27 mouse cellular contexts compared by ENCODE assay signal in genomic region chr4:120064696-120065095, GRCm38 (mm10). TPM values are rescaled to one million over a fixed set of nuclear protein-coding genes. Genes with fewer than 3 reads are reported as not detected.
DNase-seq lines count a peak whose midpoint lies in the region; TF ChIP-seq lines count a peak whose summit lies in the region.
"Had no signal": no experiment of that assay in that cellular context is flagged by ENCODE, and none has a peak within 500 bp of the region (broad histone marks: within the 10 kb centered on the region; RNA-seq: fewer than 3 reads in every experiment).

Gene AL607142.1 (plus strand): TSS chr4:120064996.

- TF ChIP-seq CTCF in left cerebral cortex, adult 2 months (IDR thresholded peaks at IDR 0.05) = no peak

- peak within 1 kb of the TSS; percentile 3; the same call in 1 of the 2 replicates for H3K27ac ChIP-seq in heart, embryonic 10.5 days
- H3K27ac ChIP-seq in left cerebral cortex, adult 2 months = peak within 1 kb of the TSS; percentile 55
- H3K27ac ChIP-seq: embryonic facial prominence, embryonic 10.5 days; embryonic facial prominence, embryonic 12.5 days; forebrain, embryonic 13.5 days; forebrain, embryonic 15.5 days had no signal

- H3K9me3 ChIP-seq in heart, embryonic 10.5 days = no peaks in the 10 kb centered on the region
- H3K9me3 ChIP-seq: embryonic facial prominence, embryonic 10.5 days; embryonic facial prominence, embryonic 12.5 days; forebrain, embryonic 13.5 days; forebrain, embryonic 15.5 days had no signal

- no peak for DNase-seq in heart, embryonic 10.5 days (ENCODE audit: low spot score)
- no peak for DNase-seq in heart, adult 8-10 months (ENCODE audit: low spot score)
- DNase-seq in left cerebral cortex, adult 2 months (ENCODE audit: extremely low spot score in 1 of 2, low spot score in 2 of 2) = no peak
- DNase-seq in left cerebral cortex, adult 18-20 months (ENCODE audit: low spot score in 2 of 2) = no peak
- DNase-seq: adrenal gland, adult 8-10 months; adrenal gland, postnatal 14 days; adrenal gland, postnatal 36 days; B cell, adult 2 months; cerebellum, adult 11-12 months; cerebellum, adult 2 months; cerebellum, adult 9-10 months; cerebellum, postnatal 10 days; cerebellum, postnatal 25 days had no signal

- no peak within 1 kb of the TSS for H3ac ChIP-seq in myocyte (ENCODE audit: control insufficient read depth, insufficient read length)

- peaks cover 16% of the 10 kb centered on the region for H3K4me1 ChIP-seq in heart, embryonic 10.5 days
- H3K4me1 ChIP-seq: embryonic facial prominence, embryonic 12.5 days; forebrain, embryonic 13.5 days; forebrain, embryonic 15.5 days had no signal

- no peaks in the 10 kb centered on the region for H3K36me3 ChIP-seq in heart, embryonic 10.5 days
- no peaks in the 10 kb centered on the region for H3K36me3 ChIP-seq in myocyte (ENCODE audit: control insufficient read depth, insufficient read depth)
- H3K36me3 ChIP-seq: embryonic facial prominence, embryonic 10.5 days; embryonic facial prominence, embryonic 12.5 days; forebrain, embryonic 15.5 days; G1E had no signal

- peak within 1 kb of the TSS; percentile 78 for H3K4me2 ChIP-seq in myocyte (ENCODE audit: low read depth)
- H3K4me2 ChIP-seq: embryonic facial prominence, embryonic 12.5 days; forebrain, embryonic 13.5 days; forebrain, embryonic 15.5 days had no signal

- WGBS in heart, embryonic 10.5 days = 86% methylated on average over 10 of the region's 10 CpGs

- no peak within 1 kb of the TSS for H3K4me3 ChIP-seq in heart, embryonic 10.5 days
- no peak within 1 kb of the TSS for H3K4me3 ChIP-seq in left cerebral cortex, adult 2 months
- H3K4me3 ChIP-seq in myocyte = no peak within 1 kb of the TSS
- H3K4me3 ChIP-seq: embryonic facial prominence, embryonic 10.5 days; embryonic facial prominence, embryonic 12.5 days; forebrain, embryonic 13.5 days; forebrain, embryonic 15.5 days had no signal

- intact Hi-C loops in left cerebral cortex, adult 2 months (cut with DNase I) = no loop called here

- no peak for TF ChIP-seq POLR2A in myocyte (IDR thresholded peaks at IDR 0.05; ENCODE audit: insufficient read length, low read depth)

- H3K79me2 ChIP-seq in myocyte (ENCODE audit: control insufficient read depth, insufficient read depth) = no peaks in the 10 kb centered on the region

- 0 out of 2 replicates have a peak, but pooled peaks cover 5% of the 10 kb centered on the region for H3K27me3 ChIP-seq in heart, embryonic 10.5 days (ENCODE audit: insufficient read depth, poor library complexity, severe bottlenecking)
- H3K27me3 ChIP-seq in myocyte (ENCODE audit: control insufficient read depth, insufficient read depth, insufficient read length) = no peaks in the 10 kb centered on the region
- H3K27me3 ChIP-seq: CH12.LX; forebrain, embryonic 13.5 days; forebrain, embryonic 15.5 days; Patski had no signal

TF ChIP-seq in myocyte, 11 proteins besides CTCF, POLR2A, EP300 and RAD21:
- no peak for TF ChIP-seq MYOG (IDR thresholded peaks at IDR 0.05; ENCODE audit: control insufficient read depth in 1 of 3, insufficient read depth in 1 of 3, insufficient read length in 2 of 3, low read depth in 2 of 3)
- no peak for TF ChIP-seq MAX (IDR thresholded peaks at IDR 0.05; ENCODE audit: low read depth)
- TF ChIP-seq POLR2AphosphoS2 (IDR thresholded peaks at IDR 0.05; ENCODE audit: insufficient read length, low read depth) = no peak
- TF ChIP-seq SRF (IDR thresholded peaks at IDR 0.05; ENCODE audit: control insufficient read depth, insufficient read length, low read depth) = no peak
- TF ChIP-seq CEBPB (IDR thresholded peaks at IDR 0.05; ENCODE audit: insufficient read depth, poor library complexity, severe bottlenecking) = no peak
- TF ChIP-seq TCF12 (IDR thresholded peaks at IDR 0.05; ENCODE audit: insufficient read depth, poor library complexity, severe bottlenecking) = no peak
- no peak for TF ChIP-seq REST (IDR thresholded peaks at IDR 0.05; ENCODE audit: insufficient read depth, insufficient read length)
- no peak for TF ChIP-seq TCF3 (IDR thresholded peaks at IDR 0.05; ENCODE audit: insufficient read length, low read depth)
- TF ChIP-seq MYOD1 (IDR thresholded peaks at IDR 0.05; ENCODE audit: control insufficient read depth in 1 of 3, insufficient read length in 2 of 3, low read depth in 2 of 3) = no peak
- no peak for TF ChIP-seq E2F4 (IDR thresholded peaks at IDR 0.05; ENCODE audit: insufficient read depth)
- TF ChIP-seq USF1 (IDR thresholded peaks at IDR 0.05; ENCODE audit: low read depth) = no peak

RNA-seq across cellular contexts. Expression of gene AL607142.1, which starts in this region (rescaled TPM):
- not detected in 2 replicates for polyA plus RNA-seq in heart, embryonic 10.5 days (2016; fragmentation: Nextera tagmentation; extraction: Ambion mirVana)
- total RNA-seq in heart, adult 8-10 months (2022) = not detected
- total RNA-seq in left cerebral cortex, adult 2 months (2021) = not detected
- total RNA-seq in left cerebral cortex, adult 18-20 months (2021) = not detected
- not detected for polyA plus RNA-seq in myocyte (2012; fragmentation: generic; extraction: Trizol)
- total RNA-seq: adrenal gland, adult 18-20 months; adrenal gland, adult 8-10 months; adrenal gland, postnatal 14 days; adrenal gland, postnatal 36 days; CH12.LX; G1E had no signal
- polyA plus RNA-seq: activated CD4-positive, CD25-positive, alpha-beta regulatory T cell, adult 4 months; CD4-positive, CD25-positive, alpha-beta regulatory T cell, adult 4 months; cerebellum, adult 2 months; cortical plate, adult 2 months; embryonic facial prominence, embryonic 10.5 days; embryonic facial prominence, embryonic 12.5 days; embryonic facial prominence, embryonic 14.5 days; forebrain, embryonic 11.5 days; forebrain, embryonic 13.5 days; forebrain, embryonic 15.5 days; G1E; Patski had no signal
